Mouse (Mus musculus): ENCODE measurements around the gene Pde9a. TPM values are rescaled to one million over a fixed set of nuclear protein-coding genes. Genes with fewer than 3 reads are reported as not detected.

Gene Pde9a
- 74.3 and 106 TPM in 2 replicates for polyA plus RNA-seq (2012; rRNA removed)

GRCm38 (mm10) chr17:31385671-31386665 lies at the start of gene Pde9a:
TSS of gene Pde9a (plus strand) at chr17:31386210.
- peak; percentile 88 for DNase-seq
- Histone ChIP-seq H3K4me1 (ENCODE audit: control insufficient read depth, insufficient read depth, low read length) (peaks cover 23% of the 10 kb centered on the region; the same call in 1 of the 2 replicates), H3K36me3 (ENCODE audit: control insufficient read depth, insufficient read depth, low read length) (no peaks in the 10 kb centered on the region), H3K27me3 (replicated peaks; ENCODE audit: control insufficient read depth, insufficient read depth, low read length) (no peaks in the 10 kb centered on the region), H3K4me3 (ENCODE audit: insufficient read depth, low read depth, low read length) (peak within 1 kb of the TSS; percentile 65), H3K27ac (ENCODE audit: insufficient read depth, low read depth, low read length) (peak within 1 kb of the TSS; percentile 52)
- WGBS = 3% methylated on average over 40 of the region's 56 CpGs
- TF ChIP-seq CTCF (conservative IDR thresholded peaks at IDR 0.05; ENCODE audit: insufficient read depth, insufficient read length, low read depth, low read length) = no peak
- no peak for TF ChIP-seq POLR2A (IDR thresholded peaks at IDR 0.05; ENCODE audit: low read depth, low read length)

- H3K4me3 ChIP-seq (ENCODE audit: insufficient read depth, low read depth, low read length) = no peak overlapping the region
- no peaks in the 10 kb centered on the region for H3K36me3 ChIP-seq (ENCODE audit: control insufficient read depth, insufficient read depth, low read length)
- no peak for DNase-seq
- H3K27me3 ChIP-seq (replicated peaks; ENCODE audit: control insufficient read depth, insufficient read depth, low read length) = no peaks in the 10 kb centered on the region
- WGBS = 96% methylated on average over 2 of the region's 2 CpGs
- no peak overlapping the region for H3K27ac ChIP-seq (ENCODE audit: insufficient read depth, low read depth, low read length)
- H3K4me1 ChIP-seq (ENCODE audit: control insufficient read depth, insufficient read depth, low read length) = peaks cover 2% of the 10 kb centered on the region; the same call in 1 of the 2 replicates
- no peak for TF ChIP-seq POLR2A (IDR thresholded peaks at IDR 0.05; ENCODE audit: low read depth, low read length)
- TF ChIP-seq CTCF (conservative IDR thresholded peaks at IDR 0.05; ENCODE audit: insufficient read depth, insufficient read length, low read depth, low read length) = no peak
Measured at GRCm38 (mm10) chr17:31339769-31340168, 46.2 kb upstream of the Pde9a start.

GRCm38 (mm10) chr17:31342191-31342590 lies 43.8 kb upstream of the Pde9a start:
- Histone ChIP-seq H3K36me3 (ENCODE audit: control insufficient read depth, insufficient read depth, low read length) (no peaks in the 10 kb centered on the region), H3K4me3 (ENCODE audit: insufficient read depth, low read depth, low read length) (no peak overlapping the region), H3K27me3 (replicated peaks; ENCODE audit: control insufficient read depth, insufficient read depth, low read length) (no peaks in the 10 kb centered on the region), H3K4me1 (ENCODE audit: control insufficient read depth, insufficient read depth, low read length) (peaks cover 2% of the 10 kb centered on the region; the same call in 1 of the 2 replicates), H3K27ac (ENCODE audit: insufficient read depth, low read depth, low read length) (no peak overlapping the region)
- DNase-seq = no peak
- TF ChIP-seq POLR2A (IDR thresholded peaks at IDR 0.05; ENCODE audit: low read depth, low read length) (no peak), CTCF (conservative IDR thresholded peaks at IDR 0.05; ENCODE audit: insufficient read depth, insufficient read length, low read depth, low read length) (no peak)
- 76% methylated on average over 6 of the region's 6 CpGs for WGBS

GRCm38 (mm10) chr17:31344172-31344801 lies 41.7 kb upstream of the Pde9a start:
- TF ChIP-seq POLR2A (IDR thresholded peaks at IDR 0.05; ENCODE audit: low read depth, low read length) (no peak), CTCF (conservative IDR thresholded peaks at IDR 0.05; ENCODE audit: insufficient read depth, insufficient read length, low read depth, low read length) (peak; percentile 81)
- Histone ChIP-seq H3K4me1 (ENCODE audit: control insufficient read depth, insufficient read depth, low read length) (peaks cover 2% of the 10 kb centered on the region; the same call in 1 of the 2 replicates), H3K36me3 (ENCODE audit: control insufficient read depth, insufficient read depth, low read length) (no peaks in the 10 kb centered on the region), H3K4me3 (ENCODE audit: insufficient read depth, low read depth, low read length) (no peak overlapping the region), H3K27ac (ENCODE audit: insufficient read depth, low read depth, low read length) (no peak overlapping the region), H3K27me3 (replicated peaks; ENCODE audit: control insufficient read depth, insufficient read depth, low read length) (no peaks in the 10 kb centered on the region)
- DNase-seq = peak; percentile 77
- 49% methylated on average over 5 of the region's 5 CpGs for WGBS

- peaks cover 2% of the 10 kb centered on the region; the same call in 1 of the 2 replicates for H3K4me1 ChIP-seq (ENCODE audit: control insufficient read depth, insufficient read depth, low read length)
- H3K27ac ChIP-seq (ENCODE audit: insufficient read depth, low read depth, low read length) = no peak overlapping the region
- H3K36me3 ChIP-seq (ENCODE audit: control insufficient read depth, insufficient read depth, low read length) = no peaks in the 10 kb centered on the region
- 62% methylated on average over 3 of the region's 3 CpGs for WGBS
- no peaks in the 10 kb centered on the region for H3K27me3 ChIP-seq (replicated peaks; ENCODE audit: control insufficient read depth, insufficient read depth, low read length)
- TF ChIP-seq CTCF (conservative IDR thresholded peaks at IDR 0.05; ENCODE audit: insufficient read depth, insufficient read length, low read depth, low read length) (no peak), POLR2A (IDR thresholded peaks at IDR 0.05; ENCODE audit: low read depth, low read length) (no peak)
- no peak overlapping the region for H3K4me3 ChIP-seq (ENCODE audit: insufficient read depth, low read depth, low read length)
- DNase-seq = peak; percentile 51
Measured at GRCm38 (mm10) chr17:31344816-31345215, 41.2 kb upstream of the Pde9a start.

GRCm38 (mm10) chr17:31348129-31348528 lies 37.9 kb upstream of the Pde9a start:
- Histone ChIP-seq H3K27me3 (replicated peaks; ENCODE audit: control insufficient read depth, insufficient read depth, low read length) (no peaks in the 10 kb centered on the region), H3K36me3 (ENCODE audit: control insufficient read depth, insufficient read depth, low read length) (no peaks in the 10 kb centered on the region), H3K27ac (ENCODE audit: insufficient read depth, low read depth, low read length) (no peak overlapping the region), H3K4me3 (ENCODE audit: insufficient read depth, low read depth, low read length) (no peak overlapping the region), H3K4me1 (ENCODE audit: control insufficient read depth, insufficient read depth, low read length) (peaks cover 2% of the 10 kb centered on the region; the same call in 1 of the 2 replicates)
- 94% methylated on average over 5 of the region's 5 CpGs for WGBS
- no peak for TF ChIP-seq POLR2A (IDR thresholded peaks at IDR 0.05; ENCODE audit: low read depth, low read length)
- TF ChIP-seq CTCF (conservative IDR thresholded peaks at IDR 0.05; ENCODE audit: insufficient read depth, insufficient read length, low read depth, low read length) = no peak
- no peak for DNase-seq
